Mouse (Mus musculus) erythroid progenitor cell, adult 5-6 weeks (primary cell): Measurements from ENCODE around the gene Tnfaip2. TPM values are rescaled to one million over a fixed set of nuclear protein-coding genes. Genes with fewer than 3 reads are reported as not detected.

Experiments
- ATAC-seq: replicated peaks from 2 replicates; pipeline ENCODE4 v1.8.0; 2016; ENCODE audit warnings: moderate number of reproducible peaks, mild to moderate bottlenecking, moderate TSS enrichment, inconsistent platforms; ENCODE audit not compliant: poor library complexity, low FRiP score, severe bottlenecking
- total RNA-seq, 2 experiments: library from RNA; stranded (forward) in 1 of 2; stranded (reverse) in 1 of 2; fragments of 150-400 nt in 1 of 2; fragments of 186-747, 209-891 nt in 1 of 2; gene quantifications; 2 replicates each; pipeline versions ENCODE4 v1.2.3 to v1.2.4; 2015 to 2017; ENCODE audit warnings: low replicate concordance in 2 of 2

The Tnfaip2 gene
- total RNA-seq, 2 experiments from 2014 or later = 109 to 415 TPM

GRCm38 (mm10) chr12:111443011-111443870, 972 bp downstream of the Tnfaip2 start:
- ATAC-seq = peak; percentile 82

GRCm38 (mm10) chr12:111443921-111444831, 1.9 kb downstream of the Tnfaip2 start:
- no peak for ATAC-seq

GRCm38 (mm10) chr12:111445161-111445889, 3.1 kb downstream of the Tnfaip2 start:
- ATAC-seq = no peak

GRCm38 (mm10) chr12:111445890-111446613, 3.8 kb downstream of the Tnfaip2 start:
- no peak for ATAC-seq

- ATAC-seq = no peak
Observed at GRCm38 (mm10) chr12:111446745-111447144, 4.5 kb downstream of the Tnfaip2 start.

GRCm38 (mm10) chr12:111447350-111447749, 5.1 kb downstream of the Tnfaip2 start:
- no peak for ATAC-seq

- ATAC-seq = no peak
Observed at GRCm38 (mm10) chr12:111447898-111448760, 5.9 kb downstream of the Tnfaip2 start.

- ATAC-seq = no peak
Observed at GRCm38 (mm10) chr12:111448931-111449705, 6.8 kb downstream of the Tnfaip2 start.

- no peak for ATAC-seq
Observed at GRCm38 (mm10) chr12:111450359-111450758, 8.1 kb downstream of the Tnfaip2 start.

GRCm38 (mm10) chr12:111451561-111451960, 9.3 kb downstream of the Tnfaip2 start:
- ATAC-seq = no peak

- ATAC-seq = no peak
Observed at GRCm38 (mm10) chr12:111454021-111454420, 11.8 kb downstream of the Tnfaip2 start.

GRCm38 (mm10) chr12:111454543-111455280, 12.4 kb downstream of the Tnfaip2 start:
- ATAC-seq = no peak

- ATAC-seq = no peak
Observed at GRCm38 (mm10) chr12:111455311-111455846, 13.1 kb downstream of the Tnfaip2 start.

GRCm38 (mm10) chr12:111455860-111456259, 13.6 kb downstream of the Tnfaip2 start:
- no peak for ATAC-seq

- no peak for ATAC-seq
Observed at GRCm38 (mm10) chr12:111457742-111458141, 15.5 kb downstream of the Tnfaip2 start.

GRCm38 (mm10) chr12:111463570-111463969, 21.3 kb downstream of the Tnfaip2 start:
- no peak for ATAC-seq

- ATAC-seq = no peak
Observed at GRCm38 (mm10) chr12:111466369-111466768, 24.1 kb downstream of the Tnfaip2 start.
